Mouse (Mus musculus): ENCODE measurements around the gene Zfp57. TPM values are rescaled to one million over a fixed set of nuclear protein-coding genes. Genes with fewer than 3 reads are reported as not detected.
A peak's percentile ranks its signal among the peaks of the same experiment; 100 is the strongest.

Gene Zfp57
- polyA plus RNA-seq, 1 experiment from 2014 or later, result 252 TPM

DNA sequence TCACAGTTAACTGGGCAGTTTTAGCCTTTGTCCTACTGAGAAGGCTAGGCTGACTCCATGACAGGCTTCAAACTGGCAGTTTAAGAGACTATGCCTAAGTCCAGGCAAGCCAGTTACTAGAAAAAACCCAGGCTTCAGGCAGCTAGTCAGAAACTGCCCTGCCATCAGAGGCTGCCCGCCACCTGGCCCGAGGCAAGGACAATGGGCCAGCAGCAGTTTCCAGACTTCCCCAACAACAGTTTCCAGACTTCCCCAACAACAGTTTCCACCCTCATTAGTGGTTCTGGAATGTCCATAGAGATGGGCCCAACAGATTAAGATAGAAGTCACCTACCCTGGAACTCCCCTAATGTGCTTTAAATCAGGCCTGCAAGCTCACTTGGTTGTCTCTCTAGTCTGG, 25.5 kb downstream of the Zfp57 start:
- no peaks in the 10 kb centered on the region for H3K9me3 ChIP-seq (replicated peaks)
- no peak overlapping the region for H3K9ac ChIP-seq (replicated peaks)
- H3K27me3 ChIP-seq (replicated peaks), result no peaks in the 10 kb centered on the region
- H3K4me3 ChIP-seq (replicated peaks), result no peak overlapping the region
- no peak overlapping the region for H3K27ac ChIP-seq (replicated peaks)
- H3K36me3 ChIP-seq, result no peaks in the 10 kb centered on the region
- no peak overlapping the region for H3K4me2 ChIP-seq
- no peak for ATAC-seq (ENCODE audit: low FRiP score)
- H3K4me1 ChIP-seq, result peaks cover 12% of the 10 kb centered on the region
- 74% methylated on average over 2 of the region's 2 CpGs for whole genome bisulfite sequencing

DNA sequence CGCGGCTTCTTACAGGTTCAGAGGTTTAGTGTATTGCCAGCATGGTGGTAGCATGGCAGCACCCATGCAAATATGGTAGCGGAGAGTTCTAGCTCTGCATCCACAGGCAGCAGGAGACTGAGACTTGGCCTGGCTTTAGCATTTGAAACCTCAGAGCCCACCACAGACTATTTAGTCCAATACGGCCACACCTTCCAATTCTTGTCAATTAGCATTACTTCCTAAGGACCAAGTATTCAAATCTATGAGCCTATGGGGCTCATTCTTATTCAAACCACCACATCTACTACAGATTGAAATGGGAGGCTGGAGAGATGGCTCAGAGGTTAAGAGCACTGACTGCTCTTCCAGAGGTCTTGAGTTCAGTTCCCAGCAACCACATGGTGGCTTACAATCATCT, 26.5 kb downstream of the Zfp57 start:
- H3K27ac ChIP-seq (replicated peaks), result peak overlapping the region; percentile 98
- H3K4me2 ChIP-seq, result no peak overlapping the region
- no peak overlapping the region for H3K4me3 ChIP-seq (replicated peaks)
- no peaks in the 10 kb centered on the region for H3K27me3 ChIP-seq (replicated peaks)
- WGBS, result 95% methylated on average over 4 of the region's 4 CpGs
- ATAC-seq (ENCODE audit: low FRiP score), result no peak
- no peaks in the 10 kb centered on the region for H3K9me3 ChIP-seq (replicated peaks)
- no peaks in the 10 kb centered on the region for H3K36me3 ChIP-seq
- peaks cover 12% of the 10 kb centered on the region for H3K4me1 ChIP-seq
- H3K9ac ChIP-seq (replicated peaks), result no peak overlapping the region

DNA sequence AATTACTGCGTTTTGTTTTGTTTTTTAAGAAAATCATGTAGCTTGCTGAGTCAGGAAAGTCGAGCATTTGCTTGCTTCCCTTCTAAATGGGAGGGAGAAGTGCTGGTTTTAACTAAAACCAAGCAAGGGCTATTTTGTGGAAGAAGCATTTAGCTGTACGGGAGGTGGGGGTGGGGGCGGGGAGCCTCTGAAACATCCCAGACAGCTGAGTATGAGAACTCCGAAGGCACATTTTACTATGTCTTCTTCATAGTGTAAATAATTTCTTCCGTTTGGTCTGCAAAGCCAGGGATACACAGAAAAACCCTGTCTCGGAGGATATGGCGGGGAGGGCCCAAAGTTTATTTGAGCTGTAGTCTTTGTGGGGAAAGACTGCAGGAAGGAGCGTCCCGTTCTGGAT, 27.2 kb downstream of the Zfp57 start:
- Histone ChIP-seq H3K4me3 (replicated peaks) (peak overlapping the region; percentile 48), H3K9me3 (replicated peaks) (no peaks in the 10 kb centered on the region), H3K36me3 (no peaks in the 10 kb centered on the region), H3K27ac (replicated peaks) (peak overlapping the region; percentile 98), H3K4me1 (peaks cover 12% of the 10 kb centered on the region), H3K27me3 (replicated peaks) (no peaks in the 10 kb centered on the region), H3K4me2 (peak overlapping the region; percentile 58), H3K9ac (replicated peaks) (no peak overlapping the region; the same call in 1 of the 2 replicates)
- peak; percentile 49 for ATAC-seq (ENCODE audit: low FRiP score)
- 5% methylated on average over 10 of the region's 10 CpGs for WGBS

DNA sequence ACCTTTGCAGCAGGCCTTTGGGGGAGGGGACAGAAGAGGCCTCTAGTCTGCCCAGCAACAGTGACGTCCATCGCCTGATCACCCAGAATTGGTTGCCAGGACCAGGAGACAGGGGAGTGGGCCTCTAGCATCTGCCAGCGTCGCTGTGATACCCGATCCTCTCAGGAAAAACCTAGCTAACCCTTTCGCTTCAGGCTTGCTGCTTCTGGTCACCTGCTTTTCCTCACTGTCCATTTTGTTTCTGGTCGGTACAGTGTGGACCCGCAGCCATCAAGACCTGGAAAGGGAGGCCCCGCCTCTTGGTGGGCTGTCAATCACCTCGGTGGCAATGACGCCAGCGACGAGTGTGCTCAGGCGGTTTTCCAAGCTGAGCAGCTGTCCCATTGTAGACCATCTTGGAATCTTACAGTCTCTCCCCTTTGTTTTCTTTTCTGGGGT, 27.7 kb downstream of the Zfp57 start:
- Histone ChIP-seq H3K27me3 (replicated peaks) (no peaks in the 10 kb centered on the region), H3K4me3 (replicated peaks) (peak overlapping the region; percentile 48), H3K9ac (replicated peaks) (peak overlapping the region; percentile 53), H3K9me3 (replicated peaks) (no peaks in the 10 kb centered on the region), H3K36me3 (no peaks in the 10 kb centered on the region), H3K27ac (replicated peaks) (peak overlapping the region; percentile 98), H3K4me1 (peaks cover 12% of the 10 kb centered on the region), H3K4me2 (peak overlapping the region; percentile 58)
- ATAC-seq (ENCODE audit: low FRiP score), result peak; percentile 99
- under 1% methylated on average over 14 of the region's 14 CpGs for WGBS

DNA sequence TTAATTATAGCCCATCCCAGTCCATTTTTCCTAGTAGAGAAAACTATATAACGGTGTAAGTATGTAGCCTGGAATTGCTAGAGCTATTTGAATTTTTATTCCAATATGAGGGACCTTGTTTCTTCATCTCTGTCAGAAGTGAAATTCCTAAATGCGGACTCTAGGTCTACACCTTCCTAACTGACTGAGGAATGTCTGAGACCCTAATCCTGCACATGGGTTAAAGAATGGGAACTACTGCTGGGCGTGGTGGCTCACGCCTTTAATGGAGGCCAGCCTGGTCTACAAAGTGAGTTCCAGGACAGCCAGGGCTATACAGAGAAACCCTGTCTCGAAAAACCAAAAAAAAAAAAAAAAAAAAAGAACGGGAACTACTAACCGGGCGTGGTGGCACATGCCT, 28.2 kb downstream of the Zfp57 start:
- H3K4me3 ChIP-seq (replicated peaks), result peak overlapping the region; percentile 48
- WGBS, result 68% methylated on average over 8 of the region's 8 CpGs
- peak overlapping the region; percentile 58 for H3K4me2 ChIP-seq
- peak; percentile 18 for ATAC-seq (ENCODE audit: low FRiP score)
- peaks cover 12% of the 10 kb centered on the region for H3K4me1 ChIP-seq
- peak overlapping the region; percentile 53; the same call in 1 of the 2 replicates for H3K9ac ChIP-seq (replicated peaks)
- no peaks in the 10 kb centered on the region for H3K27me3 ChIP-seq (replicated peaks)
- no peaks in the 10 kb centered on the region for H3K9me3 ChIP-seq (replicated peaks)
- H3K36me3 ChIP-seq, result no peaks in the 10 kb centered on the region
- H3K27ac ChIP-seq (replicated peaks), result peak overlapping the region; percentile 98

DNA sequence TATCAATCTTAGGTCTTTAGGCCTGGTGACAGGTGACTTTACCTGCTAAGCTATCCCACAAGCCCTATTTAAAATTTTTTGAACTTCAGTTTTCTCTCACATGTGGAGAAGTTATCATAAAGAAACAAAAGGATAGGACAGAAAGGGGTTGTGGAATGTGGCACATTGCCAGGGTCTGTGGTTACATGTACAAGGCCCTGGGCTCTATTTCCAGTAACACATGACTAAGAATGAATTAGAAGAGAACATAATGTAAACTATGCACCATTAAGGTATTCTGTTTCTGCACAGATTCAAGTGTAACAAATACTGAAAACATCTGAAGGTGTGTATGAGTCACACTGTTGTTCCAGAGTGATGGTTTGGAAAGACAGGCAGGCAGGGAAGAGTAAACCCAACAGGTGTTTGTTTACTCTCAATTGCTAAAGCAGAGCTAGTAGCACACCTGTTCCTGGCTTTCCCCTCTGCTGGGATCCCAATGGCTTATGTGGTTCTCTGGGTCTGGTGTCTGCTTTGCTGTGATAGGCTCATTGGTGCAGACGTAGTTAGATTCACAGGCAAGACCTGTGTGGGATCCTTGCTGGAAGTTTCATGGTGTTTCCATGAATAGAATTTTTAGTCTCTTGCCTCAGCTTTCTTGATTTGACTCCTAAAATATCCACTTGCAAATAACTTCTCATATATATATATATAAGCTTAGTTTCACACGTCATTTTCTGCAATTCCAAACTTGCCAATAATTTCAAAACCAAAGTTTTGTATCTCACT, 38.3 kb downstream of the Zfp57 start:
- H3K4me2 ChIP-seq, result no peak overlapping the region
- no peaks in the 10 kb centered on the region for H3K27me3 ChIP-seq (replicated peaks)
- H3K36me3 ChIP-seq, result no peaks in the 10 kb centered on the region
- no peaks in the 10 kb centered on the region for H3K4me1 ChIP-seq
- no peak overlapping the region for H3K4me3 ChIP-seq (replicated peaks)
- ATAC-seq (ENCODE audit: low FRiP score), result no peak
- no peak overlapping the region for H3K9ac ChIP-seq (replicated peaks)
- no peaks in the 10 kb centered on the region for H3K9me3 ChIP-seq (replicated peaks)
- H3K27ac ChIP-seq (replicated peaks), result no peak overlapping the region
- 80% methylated on average over 2 of the region's 2 CpGs for WGBS

DNA sequence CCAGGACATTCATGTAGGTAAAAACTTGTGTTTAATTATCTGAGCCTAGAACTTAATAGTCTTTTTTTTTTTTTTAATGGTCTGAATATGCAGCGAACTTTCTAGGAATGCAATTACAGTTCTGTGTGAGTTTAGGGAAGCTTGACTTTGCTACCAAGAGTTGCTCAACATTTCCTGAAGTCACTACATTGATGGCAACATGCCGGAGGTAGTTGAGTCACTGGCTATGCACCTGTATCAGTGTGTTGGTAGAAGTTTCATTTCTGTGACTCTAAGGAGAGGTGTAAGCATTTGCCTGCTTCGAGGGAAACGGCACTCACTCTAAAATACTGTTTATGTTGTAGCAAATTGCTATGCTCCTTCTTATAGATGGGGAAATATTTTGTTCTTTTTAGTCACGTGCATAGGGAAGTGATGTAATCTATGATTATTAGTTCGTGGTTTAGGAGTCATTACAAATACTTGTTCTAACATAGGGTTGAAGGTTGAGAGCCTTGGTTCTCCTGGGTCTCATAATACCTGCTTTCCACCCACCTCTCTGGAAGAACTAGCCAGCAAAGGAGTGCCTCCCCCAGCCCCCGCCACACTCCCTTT, 43.8 kb downstream of the Zfp57 start:
- H3K4me3 ChIP-seq (replicated peaks), result peak overlapping the region; percentile 90
- 73% methylated on average over 7 of the region's 7 CpGs for WGBS
- peak overlapping the region; percentile 98 for H3K9ac ChIP-seq (replicated peaks)
- no peak for ATAC-seq (ENCODE audit: low FRiP score)
- H3K9me3 ChIP-seq (replicated peaks), result no peaks in the 10 kb centered on the region
- no peaks in the 10 kb centered on the region for H3K27me3 ChIP-seq (replicated peaks)
- H3K4me2 ChIP-seq, result peak overlapping the region; percentile 84
- peak overlapping the region; percentile 97 for H3K27ac ChIP-seq (replicated peaks)
- H3K4me1 ChIP-seq, result peaks cover 33% of the 10 kb centered on the region
- H3K36me3 ChIP-seq, result no peaks in the 10 kb centered on the region

DNA sequence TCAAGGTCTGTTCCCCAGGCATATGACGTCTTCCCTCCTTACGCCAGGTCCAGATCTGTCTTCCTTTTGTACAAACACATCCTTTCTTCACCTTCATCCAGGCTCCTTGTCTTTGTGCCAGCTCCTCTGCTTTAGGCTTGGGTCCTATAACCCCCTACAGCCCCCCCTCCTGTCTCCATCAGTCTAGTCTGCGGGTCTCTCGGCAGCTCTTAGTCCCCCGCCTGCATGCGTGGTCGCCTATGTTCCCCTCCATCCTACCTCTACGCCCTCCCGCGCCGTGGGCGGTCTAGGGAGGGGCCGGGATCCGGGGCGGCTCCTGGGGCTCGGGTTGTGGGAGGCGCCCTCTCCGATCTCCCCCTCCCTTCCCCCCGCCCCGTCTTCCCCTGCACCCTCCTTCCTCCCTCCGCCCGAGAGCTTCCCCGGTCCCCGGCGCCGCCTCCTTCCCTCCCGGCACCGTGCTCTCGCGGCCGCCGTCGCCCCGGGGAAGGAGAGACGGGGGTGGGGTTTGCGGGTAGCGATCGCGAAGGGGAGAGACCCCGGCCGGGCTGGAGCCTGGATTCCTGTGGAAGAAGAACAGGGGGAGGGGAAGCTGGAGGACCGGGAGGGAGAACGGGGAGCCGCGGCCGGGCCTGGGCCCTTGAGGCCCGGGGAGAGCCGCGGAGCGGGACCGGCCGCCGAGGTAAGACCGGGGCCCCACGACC, 44.8 kb downstream of the Zfp57 start, which contains the start of gene Gabbr1:
TSS of gene Gabbr1 (plus strand) at position 356 of the 701 bp plus-strand sequence.
- ATAC-seq (ENCODE audit: low FRiP score), result peak; percentile 85
- peak within 1 kb of the TSS; percentile 84 for H3K4me2 ChIP-seq
- H3K9me3 ChIP-seq (replicated peaks), result no peaks in the 10 kb centered on the region
- peak within 1 kb of the TSS; percentile 98 for H3K9ac ChIP-seq (replicated peaks)
- no peaks in the 10 kb centered on the region for H3K36me3 ChIP-seq
- under 1% methylated on average over 37 of the region's 55 CpGs for WGBS
- H3K27me3 ChIP-seq (replicated peaks), result no peaks in the 10 kb centered on the region
- peaks cover 39% of the 10 kb centered on the region for H3K4me1 ChIP-seq
- peak within 1 kb of the TSS; percentile 90 for H3K4me3 ChIP-seq (replicated peaks)
- H3K27ac ChIP-seq (replicated peaks), result peak within 1 kb of the TSS; percentile 97

DNA sequence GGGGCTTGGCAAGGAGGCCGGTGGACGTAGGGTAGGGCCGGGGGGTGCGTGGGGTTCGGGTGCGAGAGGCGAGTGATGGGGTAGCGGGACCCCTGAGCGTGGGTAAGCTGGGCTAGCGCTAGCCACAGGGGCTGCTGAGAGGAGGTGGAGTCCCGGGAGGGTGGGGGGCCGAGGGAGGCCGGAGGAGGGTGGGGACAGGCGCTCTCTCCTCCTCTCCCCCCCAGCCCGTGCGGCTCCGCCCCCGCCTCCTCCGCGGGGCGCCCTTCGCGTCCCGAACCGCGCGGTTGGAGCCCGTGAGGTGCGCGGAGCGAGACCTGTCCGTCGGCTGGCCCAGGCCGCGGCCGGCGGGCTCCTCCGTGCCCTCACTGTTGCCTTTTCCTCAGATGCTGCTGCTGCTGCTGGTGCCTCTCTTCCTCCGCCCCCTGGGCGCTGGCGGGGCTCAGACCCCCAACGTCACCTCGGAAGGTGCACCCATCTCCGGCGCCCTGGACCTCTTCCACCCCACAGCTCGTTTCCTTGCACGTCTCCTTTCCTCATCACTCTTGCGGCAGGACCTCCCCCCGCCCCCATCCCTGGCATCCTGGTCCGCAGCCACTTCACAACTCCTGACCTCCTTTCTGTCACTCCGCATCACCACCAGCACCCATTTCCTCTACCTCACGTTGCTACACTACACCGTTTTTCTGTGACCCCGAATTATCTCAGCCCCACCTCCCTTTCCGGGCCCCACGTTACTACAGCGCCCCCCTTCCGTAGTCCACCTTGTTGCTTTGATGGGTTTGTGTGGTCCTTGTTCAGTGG, 45.5 kb downstream of the Zfp57 start:
- peak; percentile 67 for ATAC-seq (ENCODE audit: low FRiP score)
- Histone ChIP-seq H3K4me1 (peaks cover 47% of the 10 kb centered on the region), H3K27me3 (replicated peaks) (no peaks in the 10 kb centered on the region), H3K9ac (replicated peaks) (peak overlapping the region; percentile 98), H3K4me2 (peak overlapping the region; percentile 84), H3K4me3 (replicated peaks) (peak overlapping the region; percentile 90), H3K27ac (replicated peaks) (peak overlapping the region; percentile 97), H3K36me3 (no peaks in the 10 kb centered on the region), H3K9me3 (replicated peaks) (no peaks in the 10 kb centered on the region)
- WGBS, result 1% methylated on average over 29 of the region's 58 CpGs

DNA sequence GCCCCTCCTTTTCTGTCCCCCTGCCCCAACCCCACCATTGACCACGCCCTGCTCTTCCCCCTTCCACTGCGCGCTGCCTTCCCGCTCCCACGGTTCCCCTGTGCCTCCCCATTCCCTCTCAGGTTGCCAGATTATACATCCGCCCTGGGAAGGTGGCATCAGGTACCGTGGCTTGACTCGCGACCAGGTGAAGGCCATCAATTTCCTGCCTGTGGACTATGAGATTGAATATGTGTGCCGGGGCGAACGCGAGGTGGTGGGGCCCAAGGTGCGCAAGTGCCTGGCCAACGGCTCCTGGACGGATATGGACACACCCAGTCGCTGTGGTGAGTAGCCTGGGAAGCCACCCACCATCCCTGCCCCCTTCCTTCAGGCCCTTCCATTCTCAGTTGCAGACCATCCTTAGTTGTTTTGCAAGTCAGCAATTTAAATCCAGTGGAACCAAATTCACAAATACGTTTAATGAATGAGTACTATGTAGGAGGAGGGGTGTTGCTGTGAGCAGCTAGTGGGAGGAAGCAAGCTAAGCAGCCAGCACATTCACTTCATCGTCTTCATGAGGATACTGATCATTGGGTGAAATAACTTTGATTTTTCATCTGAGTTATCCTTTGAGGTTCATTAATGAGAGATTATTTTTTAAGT, 46.5 kb downstream of the Zfp57 start:
- H3K4me3 ChIP-seq (replicated peaks), result peak overlapping the region; percentile 90
- no peaks in the 10 kb centered on the region for H3K27me3 ChIP-seq (replicated peaks)
- H3K4me1 ChIP-seq, result peaks cover 56% of the 10 kb centered on the region
- 14% methylated on average over 19 of the region's 19 CpGs for WGBS
- no peaks in the 10 kb centered on the region for H3K36me3 ChIP-seq
- H3K4me2 ChIP-seq, result peak overlapping the region; percentile 84
- H3K27ac ChIP-seq (replicated peaks), result peak overlapping the region; percentile 97
- ATAC-seq (ENCODE audit: low FRiP score), result no peak
- H3K9ac ChIP-seq (replicated peaks), result peak overlapping the region; percentile 98
- no peaks in the 10 kb centered on the region for H3K9me3 ChIP-seq (replicated peaks)

DNA sequence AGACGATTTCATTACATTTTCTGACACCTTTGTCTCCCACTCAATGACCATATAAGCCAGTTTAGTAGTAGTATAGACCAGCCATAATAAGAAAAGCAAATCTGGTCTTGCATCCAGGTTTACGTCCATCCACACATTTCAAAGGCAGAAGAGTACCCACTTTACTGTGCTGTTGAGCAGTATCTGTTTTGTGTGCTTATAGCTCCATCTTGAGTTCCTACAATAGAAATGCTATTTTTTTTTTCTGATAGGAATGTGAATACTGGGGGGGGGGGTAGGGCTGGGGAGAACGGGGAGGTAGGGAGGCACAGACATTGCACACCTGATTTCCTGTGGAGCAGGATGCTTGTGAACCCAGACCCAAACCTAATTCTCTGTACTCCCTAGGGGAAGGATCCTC, 47.0 kb downstream of the Zfp57 start:
- no peak for ATAC-seq (ENCODE audit: low FRiP score)
- H3K36me3 ChIP-seq, result no peaks in the 10 kb centered on the region
- peak overlapping the region; percentile 97; the same call in 1 of the 2 replicates for H3K27ac ChIP-seq (replicated peaks)
- H3K27me3 ChIP-seq (replicated peaks), result no peaks in the 10 kb centered on the region
- peak overlapping the region; percentile 90 for H3K4me3 ChIP-seq (replicated peaks)
- H3K4me2 ChIP-seq, result peak overlapping the region; percentile 84
- peaks cover 61% of the 10 kb centered on the region for H3K4me1 ChIP-seq
- H3K9ac ChIP-seq (replicated peaks), result peak overlapping the region; percentile 98
- WGBS, result 21% methylated on average over 3 of the region's 3 CpGs
- H3K9me3 ChIP-seq (replicated peaks), result no peaks in the 10 kb centered on the region
